Mouse (Mus musculus) cerebellum, postnatal 25 days (tissue): Measurements from ENCODE around the gene Sptssb.
A peak's percentile ranks its signal among the peaks of the same experiment; 100 is the strongest.

Experiments
- DNase-seq, 2 experiments: peaks; one replicate each; pipeline ENCODE4 v3.0.0; 2021; ENCODE audit warnings: mixed read lengths in 2 of 2

Gene Sptssb

DNA sequence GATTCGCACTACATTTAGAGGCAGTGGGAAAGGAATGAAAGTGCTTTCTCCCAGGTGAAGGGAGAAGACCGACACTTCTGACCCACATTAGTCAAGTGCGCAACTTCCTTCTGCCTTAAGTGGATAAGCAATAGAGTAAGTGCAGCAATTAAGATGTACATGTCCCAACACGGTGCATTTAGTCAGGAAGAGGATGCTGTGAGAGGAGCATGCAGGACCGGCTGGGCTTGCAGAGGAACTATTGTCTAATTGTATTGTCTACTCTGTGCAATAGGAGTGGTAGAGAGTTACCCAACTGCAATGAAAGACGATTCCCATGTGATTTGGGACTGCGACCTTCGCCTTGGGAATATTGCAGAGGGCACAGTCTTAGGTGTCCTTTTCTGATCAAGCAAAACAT is 30.2 kb downstream of the Sptssb start:
- no peak for DNase-seq

- no peak for DNase-seq
Measured at GRCm38 (mm10) chr3:69824536-69824935, 35.2 kb downstream of the Sptssb start.

DNA sequence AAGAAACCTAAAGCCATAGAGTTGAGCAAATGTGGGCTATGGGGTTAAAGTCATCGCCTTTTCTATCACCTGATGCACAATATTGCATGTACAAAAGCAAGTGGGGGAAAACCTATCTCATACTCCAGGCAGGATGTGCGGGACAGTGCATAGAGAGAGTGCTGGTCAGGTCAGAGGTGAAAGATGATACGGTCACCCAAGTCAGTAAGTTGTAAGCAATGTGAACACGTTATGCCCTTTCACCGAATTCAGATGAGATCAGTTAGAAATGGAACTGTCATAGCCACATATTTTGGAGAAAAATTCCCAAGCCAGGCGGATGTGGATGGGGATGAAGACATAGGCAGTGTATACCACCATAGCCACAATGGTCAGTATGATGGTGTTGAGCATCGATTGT is 39.1 kb downstream of the Sptssb start:
- DNase-seq = no peak

DNA sequence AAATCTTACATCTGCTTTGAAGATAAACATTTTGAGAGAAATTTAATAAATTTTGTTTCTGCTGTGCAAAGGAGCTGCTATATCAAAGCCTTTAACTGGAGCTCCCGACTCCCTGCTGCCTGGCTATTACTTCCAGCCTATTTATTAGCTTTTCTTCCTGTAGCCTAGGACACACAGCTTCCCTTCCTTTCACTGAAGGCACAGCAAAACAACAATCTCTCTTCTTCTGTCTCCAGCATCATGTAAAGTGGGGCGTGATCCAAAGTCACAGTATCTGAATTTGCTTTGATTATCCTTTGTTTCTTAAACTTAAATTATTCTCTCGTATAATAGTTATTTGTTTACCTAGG is 39.9 kb downstream of the Sptssb start:
- peak; percentile 58 to 74 for DNase-seq

- peak; percentile 66 to 73 for DNase-seq
Measured at GRCm38 (mm10) chr3:69819146-69819850, 40.4 kb downstream of the Sptssb start.

DNA sequence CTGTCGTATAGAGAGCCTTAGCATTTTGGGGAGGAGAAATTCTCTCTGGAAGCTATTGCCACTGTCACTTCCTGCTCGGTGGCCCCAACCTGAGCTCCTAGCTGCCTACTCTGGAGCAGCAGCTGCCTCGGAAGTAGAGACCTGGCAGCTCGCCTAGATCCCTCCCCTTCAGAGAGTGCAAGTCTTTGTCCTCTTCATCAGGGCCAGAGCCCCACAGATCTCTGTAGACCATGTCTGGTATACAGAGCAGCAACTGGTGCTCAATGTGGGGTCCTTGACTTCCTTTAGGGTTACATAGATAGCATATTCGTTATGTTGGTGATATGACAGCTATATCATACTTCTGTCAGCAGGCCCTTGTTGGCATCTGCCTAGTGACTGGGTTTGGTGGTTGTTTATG is 41.3 kb downstream of the Sptssb start:
- DNase-seq = peak; percentile 58 to 68

DNA sequence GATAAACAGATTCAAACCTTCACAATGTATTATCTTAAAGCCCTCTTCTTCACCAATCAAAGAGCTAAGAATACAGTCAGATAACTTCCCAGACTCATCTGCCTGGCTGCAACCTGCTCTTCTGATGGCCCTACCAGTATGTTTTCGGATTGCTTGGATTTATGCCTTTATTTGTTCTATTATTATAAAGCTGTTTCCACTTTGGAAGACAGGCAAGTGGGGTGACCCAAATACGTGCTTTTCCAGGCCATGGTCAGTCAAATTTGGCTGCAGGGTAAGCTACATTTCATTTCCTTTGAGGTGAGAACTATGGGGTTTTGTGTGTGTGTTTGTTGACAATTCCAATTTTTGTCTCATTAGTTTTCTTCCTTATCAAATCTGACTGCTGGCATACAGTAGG is 43.2 kb downstream of the Sptssb start:
- DNase-seq = peak; percentile 35 to 47

- DNase-seq = no peak
Measured at GRCm38 (mm10) chr3:69813005-69813695, 46.6 kb downstream of the Sptssb start.

DNA sequence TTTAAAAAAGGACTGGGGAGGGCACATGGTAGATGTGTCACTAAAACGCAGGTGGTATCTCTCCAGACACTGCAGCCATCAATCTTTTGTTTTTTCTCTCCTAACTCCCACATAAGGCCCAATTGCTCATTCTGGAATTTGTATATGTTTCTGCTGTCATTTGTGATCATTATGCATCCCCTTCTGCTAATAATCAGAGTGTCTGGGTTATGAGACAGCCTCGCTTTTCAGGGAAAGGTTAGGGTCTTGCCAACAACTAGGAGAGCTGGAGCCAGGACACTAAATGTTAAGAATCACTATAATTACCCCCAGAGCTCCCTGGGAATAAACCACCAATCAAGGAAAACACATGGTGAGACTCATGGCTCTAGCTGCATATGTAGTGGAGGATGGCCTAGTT is 47.3 kb downstream of the Sptssb start:
- DNase-seq = no peak

DNA sequence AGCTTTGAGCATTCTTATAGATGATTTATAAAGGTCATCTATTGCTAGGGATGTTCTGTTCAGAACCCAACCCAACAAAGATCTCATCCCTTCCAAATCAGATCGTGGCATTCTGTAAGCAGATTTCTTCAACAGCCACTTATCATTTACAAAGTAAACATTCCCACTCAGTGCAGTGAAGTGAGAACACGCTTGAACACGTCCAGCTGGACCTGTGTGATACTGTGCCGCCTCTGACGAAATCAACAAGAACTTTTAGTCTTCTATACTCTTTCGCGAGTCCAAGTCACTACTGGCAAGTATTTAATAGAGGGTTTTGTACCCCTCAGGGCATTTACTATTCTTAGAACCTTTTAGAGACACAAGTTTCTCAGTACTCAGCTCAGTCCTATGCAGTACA is 51.3 kb downstream of the Sptssb start:
- DNase-seq = no peak

DNA sequence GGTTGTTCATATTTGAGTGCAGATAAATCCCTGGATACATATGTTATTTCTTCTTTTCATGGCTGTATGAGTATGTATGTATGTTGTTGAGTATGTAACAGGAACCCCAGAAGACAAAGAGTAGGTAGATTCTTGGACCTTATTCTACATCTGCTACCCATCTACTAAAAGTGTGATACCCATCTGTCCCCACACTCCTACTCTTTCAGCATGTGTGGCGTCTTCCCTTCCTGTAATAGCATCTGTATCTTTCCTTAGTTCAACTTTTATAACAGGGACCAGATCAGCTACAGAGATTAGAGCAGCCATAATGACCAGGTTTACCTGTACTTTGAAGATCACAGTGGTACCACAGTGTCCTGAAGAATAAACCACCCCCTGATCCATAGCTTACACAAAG is 56.6 kb downstream of the Sptssb start:
- DNase-seq = no peak

GRCm38 (mm10) chr3:69800829-69801384 is 58.8 kb downstream of the Sptssb start:
- peak in 1 of 2 experiments; percentile 38 for DNase-seq

DNA sequence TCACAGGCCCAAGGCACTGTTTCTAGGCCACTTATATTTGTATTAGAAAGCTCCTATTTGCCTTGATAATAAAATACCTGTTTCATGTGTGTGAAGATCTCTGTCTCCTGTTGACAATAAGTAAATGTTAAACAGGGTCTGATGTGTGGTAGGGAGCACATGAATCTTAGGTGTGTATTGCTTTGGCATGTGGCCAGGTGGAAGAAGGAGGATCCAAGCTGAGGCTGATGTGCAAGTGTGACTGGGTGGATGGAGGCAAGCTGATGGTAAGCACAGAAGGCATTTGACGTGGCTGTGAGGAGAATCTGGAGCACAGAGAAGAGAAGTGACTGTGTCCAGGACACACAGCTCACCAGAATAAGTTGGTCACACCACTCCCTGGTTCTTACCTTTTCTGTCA is 60.6 kb downstream of the Sptssb start:
- no peak for DNase-seq

GRCm38 (mm10) chr3:69797969-69798368 is 61.8 kb downstream of the Sptssb start:
- DNase-seq = peak in 1 of 2 experiments; percentile 17

DNA sequence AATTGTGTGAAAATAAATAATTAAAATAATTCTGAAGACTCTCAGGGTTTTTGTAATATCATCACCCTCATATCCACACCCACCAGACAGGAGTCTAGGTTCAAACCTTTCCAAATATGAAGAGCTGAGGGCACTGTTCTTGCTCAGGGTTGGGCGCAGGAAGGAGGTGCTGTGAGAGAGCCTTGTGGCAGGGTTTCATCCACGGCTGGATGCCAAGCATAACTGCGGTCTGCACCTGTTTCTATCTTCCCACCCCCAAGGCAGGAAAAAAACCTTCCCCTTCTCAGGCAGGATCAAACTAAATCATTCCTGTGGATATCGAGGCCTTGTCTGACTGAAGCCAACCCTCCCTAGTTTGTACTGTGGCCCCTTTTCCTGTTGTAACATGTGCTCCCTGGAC is 62.2 kb downstream of the Sptssb start:
- peak; percentile 85 to 90 for DNase-seq

DNA sequence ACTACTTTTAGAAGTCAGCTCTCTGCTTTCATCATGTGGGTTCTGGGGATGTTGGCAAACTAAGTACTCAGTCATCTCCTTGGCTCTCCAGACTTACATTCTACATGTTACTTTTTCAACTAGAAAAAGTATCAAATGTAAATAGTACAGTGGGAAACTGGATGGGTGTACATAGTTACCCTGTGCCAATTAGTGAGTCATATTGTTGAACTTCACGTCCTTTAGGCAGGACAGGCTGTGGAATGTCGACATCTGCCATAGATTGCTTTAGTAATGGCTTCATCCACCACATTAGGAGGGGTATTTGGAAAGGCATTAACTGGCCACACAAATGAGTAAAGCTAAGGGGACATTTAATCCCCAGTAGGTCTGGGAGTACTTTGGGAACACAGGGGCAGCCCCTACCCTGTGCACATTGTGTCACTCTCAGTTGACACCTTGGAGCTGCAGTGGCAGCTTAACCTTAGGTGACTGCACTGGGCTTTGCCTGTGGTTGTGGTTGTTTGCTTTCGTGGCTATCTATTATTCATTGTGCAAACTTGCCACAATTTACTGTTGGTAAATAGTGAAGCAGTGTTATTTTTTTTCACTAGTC is 66.8 kb downstream of the Sptssb start:
- no peak for DNase-seq

GRCm38 (mm10) chr3:69779246-69779796 is 80.4 kb downstream of the Sptssb start:
- no peak for DNase-seq

GRCm38 (mm10) chr3:69773356-69773755 is 86.4 kb downstream of the Sptssb start:
- DNase-seq = no peak
